Mouse (Mus musculus): Measurements from ENCODE around the gene Atoh8.

DNA sequence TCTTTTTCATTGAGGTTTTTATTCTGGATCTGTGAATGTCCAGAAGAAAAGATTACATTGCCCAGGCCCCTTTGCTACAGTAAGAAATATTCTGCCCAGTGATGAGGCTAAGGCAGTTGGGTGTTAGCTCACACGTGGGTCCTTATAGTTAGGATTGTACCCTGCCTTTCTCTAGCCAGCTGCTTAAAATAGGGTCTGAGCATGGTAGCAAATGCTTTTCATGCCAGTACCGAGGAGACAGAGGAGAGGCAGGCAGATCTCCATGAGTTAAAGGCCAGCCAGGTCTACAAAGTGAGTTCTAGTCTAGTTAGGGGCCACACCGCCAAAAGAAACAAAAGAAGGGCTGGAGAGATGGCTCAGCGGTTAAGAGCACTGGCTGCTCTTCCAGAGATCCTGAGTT is 17.8 kb upstream of the Atoh8 start:
- TF ChIP-seq HCFC1 (IDR thresholded peaks at IDR 0.05; ENCODE audit: low read depth, low read length) (no peak), CTCF (conservative IDR thresholded peaks at IDR 0.05 in 1 of 2, IDR thresholded peaks at IDR 0.05 in 1 of 2; ENCODE audit: low read depth in 2 of 2, low read length in 2 of 2) (no peak), USF1 (IDR thresholded peaks at IDR 0.05; ENCODE audit: low read depth, low read length) (no peak), POLR2A (IDR thresholded peaks at IDR 0.05; ENCODE audit: low read depth, low read length) (no peak), RCOR1 (conservative IDR thresholded peaks at IDR 0.05; ENCODE audit: low read depth, low read length) (no peak), POLR2AphosphoS2 (IDR thresholded peaks at IDR 0.05; ENCODE audit: low read depth, low read length) (no peak), MEF2A (IDR thresholded peaks at IDR 0.05; ENCODE audit: borderline replicate concordance, low read depth, low read length) (no peak), SIN3A (IDR thresholded peaks at IDR 0.05; ENCODE audit: low read length) (no peak), MAFK (IDR thresholded peaks at IDR 0.05; ENCODE audit: insufficient replicate concordance, low read length) (no peak), ETS1 (conservative IDR thresholded peaks at IDR 0.05; ENCODE audit: low read depth, low read length) (no peak), KAT2A (IDR thresholded peaks at IDR 0.05; ENCODE audit: insufficient replicate concordance, low read length) (no peak), MYC (IDR thresholded peaks at IDR 0.05; ENCODE audit: low read depth, low read length) (no peak)

Measured in CH12.LX (cell line).